Mouse (Mus musculus) subcutaneous adipose tissue, adult 2 months (tissue): ENCODE results near the gene Kif9. TPM values are rescaled to one million over a fixed set of nuclear protein-coding genes. Genes with fewer than 3 reads are reported as not detected.

Experiments used
- polyA plus RNA-seq: library from polyadenylated mRNA; depleted of rRNA; stranded (reverse); fragments of >200 nt; gene quantifications from 2 replicates; pipeline ENCODE4 v1.2.3, GENCODE M21; 2012; ENCODE audit warnings: low replicate concordance; rRNA removed

Kif9 gene
- polyA plus RNA-seq: 1.0 and 1.4 TPM in 2 replicates

DNA sequence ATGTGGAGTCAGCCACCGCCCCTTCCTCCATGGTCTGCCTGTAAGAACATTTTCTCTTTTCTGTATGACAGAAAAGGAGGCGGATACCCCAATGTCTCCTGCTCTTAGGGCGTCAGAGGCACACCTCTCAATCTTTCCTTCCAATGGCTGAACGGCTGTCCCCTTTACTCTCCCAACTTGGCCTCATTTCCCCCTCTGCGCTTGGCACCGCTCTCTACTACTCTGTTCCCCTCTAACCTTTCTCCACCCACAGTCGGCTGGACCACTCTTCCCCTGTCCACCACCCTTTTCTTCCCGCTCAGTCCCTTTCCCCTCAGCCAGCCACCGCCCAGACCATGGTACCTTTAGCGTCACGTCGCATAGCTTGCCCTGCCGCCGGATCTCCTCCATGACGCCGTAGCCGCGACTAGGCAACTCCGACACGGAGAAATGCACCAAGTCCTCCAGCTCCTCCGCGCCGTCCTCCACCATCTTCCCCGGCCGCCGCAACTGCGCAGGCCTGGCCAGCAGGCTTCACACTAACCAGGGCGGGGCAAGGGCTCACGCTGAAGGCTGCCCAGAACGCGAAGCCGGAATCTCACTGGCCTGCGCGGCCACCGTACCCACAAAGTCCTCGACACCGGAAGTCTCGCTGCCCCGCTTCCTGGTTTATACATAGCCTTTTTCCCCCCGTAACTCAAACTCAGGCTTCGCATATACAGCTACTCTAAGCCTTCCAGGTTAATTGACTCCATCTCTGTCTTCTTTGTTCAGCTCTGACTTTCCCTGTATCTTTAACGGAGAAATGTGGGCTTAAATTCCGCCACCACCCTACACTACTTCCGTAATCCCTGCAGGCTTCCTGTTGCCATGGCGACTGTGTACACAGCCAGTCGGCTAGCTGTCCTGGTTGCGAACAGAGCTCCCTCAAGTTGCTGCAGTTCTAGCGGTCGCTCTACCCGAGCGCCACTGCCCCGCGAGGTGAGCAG is at the start of gene Kif9, which contains the start of gene Klhl18:
Gene Kif9, plus strand, starts transcription at position 835 of the 968 bp plus-strand sequence.
Gene Klhl18, minus strand, starts transcription at position 571 of the 968 bp plus-strand sequence.

DNA sequence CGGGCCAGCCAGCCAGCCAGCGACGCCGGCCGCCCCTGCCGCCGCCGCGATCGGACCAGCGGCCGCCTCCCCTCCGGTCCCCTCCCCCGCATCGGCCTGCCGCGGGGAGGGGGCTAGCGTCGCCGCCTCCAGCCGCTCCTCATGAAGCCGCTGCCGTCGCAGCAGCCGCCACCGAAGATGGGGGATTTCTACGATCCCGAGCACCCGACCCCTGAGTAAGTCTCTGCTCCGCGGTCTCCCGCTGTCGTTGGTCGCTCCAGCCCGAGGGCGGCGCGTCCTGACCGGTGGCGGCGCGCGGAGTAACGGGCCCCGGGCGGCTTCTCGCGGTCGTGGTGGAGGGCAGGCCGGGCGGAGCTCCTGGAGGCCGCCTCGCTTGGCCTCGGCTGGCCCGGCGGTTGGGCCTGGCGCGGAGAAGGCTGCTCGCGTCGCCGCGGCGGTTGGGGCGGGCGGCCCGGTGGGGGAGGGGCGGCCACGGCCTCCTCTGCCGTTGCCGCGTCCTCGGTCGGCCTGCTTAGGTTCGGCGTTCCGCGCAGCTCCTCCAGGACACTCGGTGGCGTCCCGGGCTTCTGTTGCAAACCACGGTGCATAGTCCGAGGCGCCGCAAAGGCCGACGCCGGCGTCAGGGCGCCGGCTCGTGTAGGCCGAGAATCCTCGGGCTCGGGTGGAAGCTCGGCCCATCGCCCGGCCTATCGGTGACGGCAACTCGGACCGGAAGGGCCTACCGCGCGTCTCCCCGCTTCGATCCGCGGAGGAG is 56.0 kb downstream of the Kif9 start, which contains the start of gene Setd2:
Gene Setd2, plus strand, starts transcription at position 60 of the 754 bp plus-strand sequence.

Other genes with a start within 250 kb of the Kif9 start
- 2.3 and 5.0 TPM in 2 replicates for gene Cspg5, start 233.2 kb upstream of the Kif9 start, polyA plus RNA-seq
- gene Elp6, start 171.8 kb upstream of the Kif9 start, polyA plus RNA-seq: 11.1 and 21.4 TPM in 2 replicates
- 23.6 and 37.5 TPM in 2 replicates for gene Scap, start 143.7 kb upstream of the Kif9 start, polyA plus RNA-seq
- gene Ptpn23, start 68.7 kb upstream of the Kif9 start, polyA plus RNA-seq: 19.8 and 35.0 TPM in 2 replicates
- gene Ngp, start 57.2 kb upstream of the Kif9 start, polyA plus RNA-seq: 0.16 and 1.3 TPM in 2 replicates
- gene Klhl18, start 264 bp upstream of the Kif9 start, polyA plus RNA-seq: 16.0 and 25.8 TPM in 2 replicates
- gene Setd2, start 55.6 kb downstream of the Kif9 start, polyA plus RNA-seq: 36.3 and 56.5 TPM in 2 replicates
- gene Nradd, start 147.5 kb downstream of the Kif9 start, polyA plus RNA-seq: 12.8 and 38.1 TPM in 2 replicates
- gene Nbeal2, start 177.2 kb downstream of the Kif9 start, polyA plus RNA-seq: 27.7 and 35.7 TPM in 2 replicates
- 72.6 and 80.9 TPM in 2 replicates for gene Ccdc12, start 179.5 kb downstream of the Kif9 start, polyA plus RNA-seq